ENCODE assay signal across 8 mouse cellular contexts in the genomic region with DNA sequence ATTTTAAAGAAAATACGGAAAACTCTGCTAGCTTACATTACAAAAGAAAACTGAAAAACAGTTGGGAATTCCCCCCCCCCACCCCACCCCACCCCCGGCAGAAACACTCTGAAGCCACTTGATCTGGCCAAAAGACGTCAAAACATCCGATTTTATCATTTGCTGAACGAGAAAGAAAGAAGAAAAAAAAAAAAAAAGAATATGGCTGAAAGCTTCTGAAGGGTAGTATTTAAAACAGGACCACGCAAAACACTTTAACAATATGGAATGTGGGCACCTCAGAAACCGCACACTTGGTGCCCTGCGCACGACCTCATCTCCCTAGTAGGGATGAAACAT. TPM values are rescaled to one million over a fixed set of nuclear protein-coding genes. Genes with fewer than 3 reads are reported as not detected.
A peak's percentile ranks its signal among the peaks of the same experiment; 100 is the strongest.
DNase-seq lines count a peak whose midpoint lies in the region; ATAC-seq and TF ChIP-seq lines count a peak whose summit lies in the region.

No protein-coding gene starts in this region.

- DNase-seq in heart, postnatal 10 days, result no peak
- no peak for DNase-seq in G1E (ENCODE audit: low spot score)
- DNase-seq in urinary bladder, postnatal 36 days (ENCODE audit: low spot score in 2 of 2), result no peak
- DNase-seq in layer of hippocampus, postnatal 10 days (ENCODE audit: low spot score in 2 of 2), result no peak
- DNase-seq in retina, postnatal 1 day, result no peak

- WGBS in heart, embryonic 13.5 days, result 1% methylated on average over 9 of the region's 9 CpGs
- WGBS in hindbrain, embryonic 12.5 days, result under 1% methylated on average over 9 of the region's 9 CpGs
- 1% methylated on average over 9 of the region's 9 CpGs for WGBS in midbrain, embryonic 12.5 days

- H3K27me3 ChIP-seq in heart, embryonic 13.5 days (replicated peaks), result no peaks in the 10 kb centered on the region
- no peaks in the 10 kb centered on the region for H3K27me3 ChIP-seq in G1E (ENCODE audit: insufficient read depth, low read length)
- no peaks in the 10 kb centered on the region for H3K27me3 ChIP-seq in hindbrain, embryonic 12.5 days
- H3K27me3 ChIP-seq in midbrain, embryonic 12.5 days, result no peaks in the 10 kb centered on the region

- ATAC-seq in heart, embryonic 13.5 days (ENCODE audit: extremely low read depth, insufficient number of reproducible peaks, low FRiP score, low TSS enrichment), result no peak
- no peak for ATAC-seq in G1E (ENCODE audit: extremely low read depth, insufficient number of reproducible peaks, low FRiP score, poor library complexity, severe bottlenecking)
- no peak for ATAC-seq in hindbrain, embryonic 12.5 days (ENCODE audit: low FRiP score)
- ATAC-seq in midbrain, embryonic 12.5 days (ENCODE audit: low FRiP score, low read depth), result no peak

- H3K36me3 ChIP-seq in heart, embryonic 13.5 days, result peaks cover 18% of the 10 kb centered on the region; the same call in 1 of the 2 replicates
- peaks cover 23% of the 10 kb centered on the region for H3K36me3 ChIP-seq in G1E (replicated peaks)
- no peaks in the 10 kb centered on the region for H3K36me3 ChIP-seq in hindbrain, embryonic 12.5 days
- no peaks in the 10 kb centered on the region for H3K36me3 ChIP-seq in midbrain, embryonic 12.5 days

- H3K4me1 ChIP-seq in heart, embryonic 13.5 days, result peaks cover 48% of the 10 kb centered on the region
- H3K4me1 ChIP-seq in G1E (ENCODE audit: insufficient read depth, low read depth, low read length), result peaks cover 55% of the 10 kb centered on the region
- peaks cover 16% of the 10 kb centered on the region for H3K4me1 ChIP-seq in hindbrain, embryonic 12.5 days
- peaks cover 14% of the 10 kb centered on the region for H3K4me1 ChIP-seq in midbrain, embryonic 12.5 days

- peak overlapping the region; percentile 82 for H3K4me2 ChIP-seq in heart, embryonic 13.5 days
- peak overlapping the region; percentile 75 for H3K4me2 ChIP-seq in hindbrain, embryonic 12.5 days (replicated peaks)
- peak overlapping the region; percentile 62 for H3K4me2 ChIP-seq in midbrain, embryonic 12.5 days (replicated peaks)

- intact Hi-C loops in heart, postnatal 10 days (cut with DNase I), result loop anchor here (2.0 kb wide), 3 partner anchors 38 to 104 kb away; a partner anchor contains a TSS

- peak overlapping the region; percentile 99 for H3K4me3 ChIP-seq in heart, embryonic 13.5 days
- H3K4me3 ChIP-seq in G1E (ENCODE audit: low read depth, low read length), result peak overlapping the region; percentile 98
- peak overlapping the region; percentile 89 for H3K4me3 ChIP-seq in hindbrain, embryonic 12.5 days
- peak overlapping the region; percentile 93 for H3K4me3 ChIP-seq in midbrain, embryonic 12.5 days

- H3K9me3 ChIP-seq in heart, embryonic 13.5 days, result no peaks in the 10 kb centered on the region
- H3K9me3 ChIP-seq in G1E (replicated peaks), result no peaks in the 10 kb centered on the region
- H3K9me3 ChIP-seq in hindbrain, embryonic 12.5 days (replicated peaks), result no peaks in the 10 kb centered on the region
- H3K9me3 ChIP-seq in midbrain, embryonic 12.5 days, result no peaks in the 10 kb centered on the region

- H3K27ac ChIP-seq in heart, embryonic 13.5 days (replicated peaks), result peak overlapping the region; percentile 99
- H3K27ac ChIP-seq in hindbrain, embryonic 12.5 days, result peak overlapping the region; percentile 99
- peak overlapping the region; percentile 99 for H3K27ac ChIP-seq in midbrain, embryonic 12.5 days (replicated peaks)

- peak overlapping the region; percentile 95 for H3K9ac ChIP-seq in heart, embryonic 13.5 days
- peak overlapping the region; percentile 91 for H3K9ac ChIP-seq in hindbrain, embryonic 12.5 days
- peak overlapping the region; percentile 96 for H3K9ac ChIP-seq in midbrain, embryonic 12.5 days (replicated peaks)

- TF ChIP-seq CTCF in G1E (IDR thresholded peaks at IDR 0.05; ENCODE audit: low read depth, low read length), result no peak

RNA-seq across cellular contexts. Expression of a gene that starts 5.7 kb away (rescaled TPM):
- polyA plus RNA-seq in heart, embryonic 13.5 days (2015; fragmentation: Nextera tagmentation; extraction: Ambion mirVana), result 4.3 and 4.5 TPM in 2 replicates
- total RNA-seq in heart, postnatal 10 days (2021), result 10 to 100 TPM; 17.0 to 20.1 TPM
- total RNA-seq in G1E (2014; fragmentation: Nextera tagmentation) (90.5 and 90.8 TPM in 2 replicates), G1E (2017) (63.7 and 69.7 TPM in 2 replicates)
- 15.7 and 16.7 TPM in 2 replicates for polyA plus RNA-seq in G1E (2012)
- 6.0 and 6.7 TPM in 2 replicates for polyA plus RNA-seq in hindbrain, embryonic 12.5 days (2016; fragmentation: Nextera tagmentation; extraction: Ambion mirVana)
- polyA plus RNA-seq in midbrain, embryonic 12.5 days (2016; fragmentation: Nextera tagmentation; extraction: Ambion mirVana), result 6.5 and 6.9 TPM in 2 replicates
- total RNA-seq in layer of hippocampus, postnatal 10 days (2021), result 10 to 100 TPM; 15.4 to 15.6 TPM
